Mouse (Mus musculus) midbrain, embryonic 14.5 days (tissue): ENCODE data around the gene 1700001F09Rik. TPM values are rescaled to one million over a fixed set of nuclear protein-coding genes. Genes with fewer than 3 reads are reported as not detected.
"Not testable (repeated sequence)": the region's sequence is repeated elsewhere in the genome, so short reads cannot be mapped to it uniquely, and the experiment has no call there.

Experiments used
- ATAC-seq: fragments of 200-750 bp; cut with Nextera tagmentation; 2 replicates; pipeline ENCODE4 v1.8.0; 2017; ENCODE audit warnings: moderate number of reproducible peaks, moderate library complexity; ENCODE audit not compliant: low FRiP score, low TSS enrichment
- DNase-seq: peaks from one replicate; pipeline ENCODE4 v3.0.0-alpha.2; 2015
- H3K27ac ChIP-seq: fragments of 300-500 bp; sonication (generic); replicated peaks from 2 replicates; pipeline ENCODE4 v1.5.1; 2014; ENCODE audit warnings: mild to moderate bottlenecking, low read depth, low read length, moderate library complexity
- H3K27me3 ChIP-seq: fragments of 300-500 bp; sonication (generic); 2 replicates; pipeline ENCODE4 v1.6.1; 2014; ENCODE audit warnings: low read length, control low read depth, mixed read lengths; ENCODE audit not compliant: control insufficient read depth, insufficient read depth
- H3K36me3 ChIP-seq: fragments of 300-500 bp; sonication (generic); 2 replicates; pipeline ENCODE4 v1.6.1; 2014; ENCODE audit warnings: low read length, control low read depth; ENCODE audit not compliant: control insufficient read depth, insufficient read depth
- H3K4me1 ChIP-seq: fragments of 300-500 bp; sonication (generic); 2 replicates; pipeline ENCODE4 v1.6.1; 2014; ENCODE audit warnings: mild to moderate bottlenecking, antibody characterized with exemption, low read length, control low read depth; ENCODE audit not compliant: control insufficient read depth, insufficient read depth
- H3K4me2 ChIP-seq: fragments of 300-500 bp; sonication (generic); 2 replicates; pipeline ENCODE4 v1.6.1; 2014; ENCODE audit warnings: mild to moderate bottlenecking, low read length, moderate library complexity
- H3K4me3 ChIP-seq: fragments of 300-500 bp; sonication (generic); replicated peaks from 2 replicates; pipeline ENCODE4 v1.5.1; 2014; ENCODE audit warnings: low read depth, low read length
- H3K9ac ChIP-seq: fragments of 300-500 bp; sonication (generic); replicated peaks from 2 replicates; pipeline ENCODE4 v1.6.1; 2014; ENCODE audit warnings: mild to moderate bottlenecking, low read length, moderate library complexity
- H3K9me3 ChIP-seq: fragments of 300-500 bp; sonication (generic); 2 replicates; pipeline ENCODE4 v1.6.1; 2016; ENCODE audit warnings: low read length, control low read depth, mixed read lengths; ENCODE audit not compliant: control insufficient read depth
- WGBS: fragments of 180-500 bp; shearing (Covaris S2); extraction: QIAGEN DNeasy Blood & Tissue Kit; methylation state at CpG from one replicate; pipeline ENCODE4 v1.1.7; 2014; 5-methylcytosine and 5-hydroxymethylcytosine counted together
- polyA plus RNA-seq: library from polyadenylated mRNA; unstranded; fragments of >200 nt; fragmentation: Nextera tagmentation; extraction: Ambion mirVana; gene quantifications from 2 replicates; pipeline ENCODE4 v1.2.1, GENCODE M21; 2014

Gene 1700001F09Rik
- polyA plus RNA-seq, 1 experiment from 2014 or later, result not detected

DNA sequence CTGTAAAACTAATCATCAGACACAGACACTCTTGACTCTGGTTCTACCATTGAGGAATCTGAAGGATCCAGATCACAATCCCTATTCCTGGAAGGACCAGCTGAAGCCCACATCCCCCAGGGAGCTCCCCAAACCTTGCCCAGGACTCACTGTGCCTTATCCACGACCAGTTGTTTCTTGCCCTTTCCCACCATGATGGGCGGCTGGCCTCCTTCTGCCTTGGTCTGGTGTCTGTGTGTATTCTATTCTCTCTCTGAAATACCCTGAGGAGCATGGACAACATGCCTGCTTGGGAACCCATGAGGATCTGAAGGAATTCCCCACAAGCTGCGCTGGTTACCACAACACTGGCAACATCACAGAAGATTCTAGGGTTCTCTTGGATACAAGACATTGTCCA, 54.1 kb downstream of the 1700001F09Rik start, which contains the start of gene Gm8127:
Gene Gm8127 (minus strand): TSS at position 330 of the 400 bp plus-strand sequence.
- not testable (repeated sequence) for H3K4me3 ChIP-seq, ATAC-seq, H3K9me3 ChIP-seq, H3K9ac ChIP-seq, DNase-seq, H3K4me1 ChIP-seq, H3K27me3 ChIP-seq, H3K27ac ChIP-seq, H3K36me3 ChIP-seq, H3K4me2 ChIP-seq
- WGBS, result 84% methylated on average over 3 of the region's 3 CpGs

Other genes with a start within 250 kb of the 1700001F09Rik start
- gene Gm8104, start 247.2 kb downstream of the 1700001F09Rik start, polyA plus RNA-seq, result not detected in 2 replicates
- not detected in 2 replicates for gene Gm7233, start 167.9 kb downstream of the 1700001F09Rik start, polyA plus RNA-seq
- not detected in 2 replicates for gene Gm8122, start 112.5 kb downstream of the 1700001F09Rik start, polyA plus RNA-seq
- gene Gm8126, start 89.2 kb downstream of the 1700001F09Rik start, polyA plus RNA-seq, result not detected in 2 replicates
- not detected in 2 replicates for gene Gm9732, start 72.8 kb downstream of the 1700001F09Rik start, polyA plus RNA-seq
- not detected in 2 replicates for gene Gm8127, start 54.0 kb downstream of the 1700001F09Rik start, polyA plus RNA-seq
- not detected in 2 replicates for gene Gm8138, start 68.5 kb upstream of the 1700001F09Rik start, polyA plus RNA-seq
- gene Gm5799, start 195.8 kb upstream of the 1700001F09Rik start, polyA plus RNA-seq, result 0.16 TPM in 1 of 2 replicates, not detected in the other
- not detected in 2 replicates for gene Gm17654, start 231.3 kb upstream of the 1700001F09Rik start, polyA plus RNA-seq